Mouse (Mus musculus) embryonic stem cell, embryonic (primary cell): Measurements from ENCODE around the gene Fam219b.

Experiments
- CTCF ChIA-PET, 4 experiments: fragments of 300-600 bp in 2 of 4; fragments of 350-600 bp in 2 of 4; sonication (Branson Sonifier 250); formaldehyde crosslinking; loops; one replicate each; lab custom pipeline; 2022; ENCODE audit warnings: inconsistent platforms in 2 of 4; lab: Charles Lee
- POLR2A ChIA-PET, 4 experiments: fragments of 300-600 bp in 2 of 4; fragments of 350-600 bp in 2 of 4; sonication (Branson Sonifier 250); formaldehyde crosslinking; loops; one replicate each; lab custom pipeline; 2022; ENCODE audit warnings: antibody characterized with exemption in 4 of 4, inconsistent platforms in 1 of 4; lab: Charles Lee

The Fam219b gene

GRCm38 (mm10) chr9:57537044-57537727 lies at the start of gene Fam219b:
Gene Fam219b, plus strand, starts transcription at chr9:57537528.
- ChIA-PET POLR2A (interaction anchor here (0.6 to 5.5 kb wide), 31 partner anchors 9 to 563 kb away, joined by 3 to 24 read pairs (median 4); partner anchors contain the start of genes Cox5a (in 3 of the 4), Mpi (in 2 of the 4), Rpp25 (in 2 of the 4) and Scamp2 (in 1 of the 4)), CTCF (interaction anchor here in 2 of 4 experiments (0.5 to 1.2 kb wide), 9 partner anchors 12 to 461 kb away, joined by 3 to 8 read pairs (median 4); partner anchors contain the start of gene Csk (in 1 of the 2))

- CTCF ChIA-PET, result no interaction called here
- POLR2A ChIA-PET, result interaction anchor here in 3 of 4 experiments (0.8 to 3.9 kb wide), 10 partner anchors 12 to 168 kb away, joined by 3 to 26 read pairs (median 4); partner anchors contain the start of genes Rpp25 (in 3 of the 3) and Cox5a (in 1 of the 3)
Measured at GRCm38 (mm10) chr9:57487807-57488206, 49.5 kb upstream of the Fam219b start.

- ChIA-PET POLR2A (interaction anchor here in 1 of 4 experiments (3.7 kb wide), 1 partner anchor 28 kb away, joined by 14 read pairs; the partner anchor contains the start of gene Cox5a), CTCF (interaction anchor here in 1 of 4 experiments (1.2 kb wide), 1 partner anchor 24 kb away, joined by 3 read pairs; no protein-coding TSS in a partner anchor)
Measured at GRCm38 (mm10) chr9:57493532-57493931, 43.8 kb upstream of the Fam219b start.

GRCm38 (mm10) chr9:57494970-57495369 lies 42.4 kb upstream of the Fam219b start:
- POLR2A ChIA-PET, result interaction anchor here in 3 of 4 experiments (0.7 to 3.9 kb wide), 11 partner anchors 9 to 27 kb away, joined by 3 to 46 read pairs (median 7); partner anchors contain the start of genes Rpp25 (in 3 of the 3), Cox5a (in 1 of the 3) and Scamp5 (in 1 of the 3)
- CTCF ChIA-PET, result interaction anchor here in 3 of 4 experiments (0.6 to 1.9 kb wide), 3 partner anchors 10 to 90 kb away, joined by 3 to 9 read pairs (median 4); no protein-coding TSS in a partner anchor

GRCm38 (mm10) chr9:57497236-57497635 lies 40.1 kb upstream of the Fam219b start:
- ChIA-PET CTCF (interaction anchor here in 3 of 4 experiments (1.3 to 1.9 kb wide), 5 partner anchors 11 to 20 kb away, joined by 3 to 7 read pairs (median 6); no protein-coding TSS in a partner anchor), POLR2A (interaction anchor here in 3 of 4 experiments (0.7 to 11.7 kb wide), 16 partner anchors 7 to 56 kb away, joined by 3 to 203 read pairs (median 4); partner anchors contain the start of genes Cox5a (in 2 of the 3) and Rpp25 (in 1 of the 3))

- POLR2A ChIA-PET, result interaction anchor here (0.6 to 11.7 kb wide), 14 partner anchors 12 to 464 kb away, joined by 3 to 203 read pairs (median 6); partner anchors contain the start of gene Cox5a (in 2 of the 4)
- CTCF ChIA-PET, result interaction anchor here (0.6 to 1.8 kb wide), 8 partner anchors 13 to 68 kb away, joined by 3 to 7 read pairs (median 4); no protein-coding TSS in a partner anchor
Measured at GRCm38 (mm10) chr9:57498536-57498935, 38.8 kb upstream of the Fam219b start.

GRCm38 (mm10) chr9:57501452-57501851 lies 35.9 kb upstream of the Fam219b start:
- POLR2A ChIA-PET, result interaction anchor here (0.5 to 11.7 kb wide), 32 partner anchors 9 to 428 kb away, joined by 3 to 203 read pairs (median 6); partner anchors contain the start of genes Cox5a (in 4 of the 4), Ppcdc (in 2 of the 4), Scamp5 (in 2 of the 4) and Mpi (in 1 of the 4)
- CTCF ChIA-PET, result interaction anchor here in 2 of 4 experiments (0.7 to 2.9 kb wide), 4 partner anchors 16 to 51 kb away, joined by 3 to 24 read pairs (median 10); partner anchors contain the start of gene Scamp5 (in 1 of the 2)

GRCm38 (mm10) chr9:57501861-57502260 lies 35.5 kb upstream of the Fam219b start:
- ChIA-PET POLR2A (interaction anchor here (0.8 to 11.7 kb wide), 32 partner anchors 9 to 429 kb away, joined by 3 to 203 read pairs (median 7); partner anchors contain the start of genes Cox5a (in 4 of the 4), Ppcdc (in 2 of the 4), Scamp5 (in 2 of the 4) and Mpi (in 1 of the 4)), CTCF (interaction anchor here in 3 of 4 experiments (0.6 to 2.9 kb wide), 9 partner anchors 9 to 240 kb away, joined by 3 to 24 read pairs (median 4); partner anchors contain the start of genes 1700017B05Rik (in 1 of the 3) and Scamp5 (in 1 of the 3))

GRCm38 (mm10) chr9:57502911-57503621 lies 34.3 kb upstream of the Fam219b start:
- ChIA-PET CTCF (interaction anchor here (0.5 to 3.3 kb wide), 22 partner anchors 7 to 576 kb away, joined by 3 to 24 read pairs (median 4); partner anchors contain the start of genes Cox5a (in 2 of the 4), Csk (in 1 of the 4) and Snx33 (in 1 of the 4)), POLR2A (interaction anchor here (0.6 to 11.7 kb wide), 141 partner anchors 7 to 1343 kb away, joined by 3 to 203 read pairs (median 5); partner anchors contain the start of genes Cox5a (in 4 of the 4), Scamp5 (in 4 of the 4), Ppcdc (in 3 of the 4) and Csk (in 2 of the 4))

GRCm38 (mm10) chr9:57503622-57504380 lies 33.5 kb upstream of the Fam219b start, which contains the start of gene Rpp25:
Gene Rpp25, plus strand, starts transcription at chr9:57504026.
- ChIA-PET CTCF (interaction anchor here (0.5 to 3.3 kb wide), 17 partner anchors 11 to 577 kb away, joined by 3 to 24 read pairs (median 5); partner anchors contain the start of genes Cox5a (in 2 of the 4), Csk (in 1 of the 4) and Snx33 (in 1 of the 4)), POLR2A (interaction anchor here (0.5 to 11.7 kb wide), 140 partner anchors 8 to 1344 kb away, joined by 3 to 203 read pairs (median 5); partner anchors contain the start of genes Cox5a (in 4 of the 4), Scamp5 (in 4 of the 4), Ppcdc (in 3 of the 4) and Csk (in 2 of the 4))

- ChIA-PET CTCF (interaction anchor here (0.9 to 3.3 kb wide), 13 partner anchors 13 to 576 kb away, joined by 3 to 32 read pairs (median 8); partner anchors contain the start of genes Cox5a (in 2 of the 4) and Snx33 (in 1 of the 4)), POLR2A (interaction anchor here (0.5 to 11.7 kb wide), 93 partner anchors 9 to 1078 kb away, joined by 3 to 203 read pairs (median 6); partner anchors contain the start of genes Cox5a (in 4 of the 4), Scamp5 (in 4 of the 4), Mpi (in 2 of the 4) and Ppcdc (in 2 of the 4))
Measured at GRCm38 (mm10) chr9:57504381-57504700, 33.0 kb upstream of the Fam219b start.

GRCm38 (mm10) chr9:57504891-57505290 lies 32.4 kb upstream of the Fam219b start:
- CTCF ChIA-PET, result interaction anchor here (0.6 to 3.3 kb wide), 9 partner anchors 10 to 46 kb away, joined by 3 to 32 read pairs (median 8); no protein-coding TSS in a partner anchor
- POLR2A ChIA-PET, result interaction anchor here (0.7 to 11.7 kb wide), 36 partner anchors 9 to 1077 kb away, joined by 3 to 203 read pairs (median 8); partner anchors contain the start of genes Cox5a (in 3 of the 4), Ppcdc (in 2 of the 4), 1700017B05Rik (in 1 of the 4) and Csk (in 1 of the 4)

- POLR2A ChIA-PET, result interaction anchor here (0.6 to 11.7 kb wide), 53 partner anchors 9 to 1076 kb away, joined by 3 to 203 read pairs (median 5); partner anchors contain the start of genes Cox5a (in 3 of the 4), Ppcdc (in 2 of the 4), Scamp5 (in 2 of the 4) and 1700017B05Rik (in 1 of the 4)
- CTCF ChIA-PET, result interaction anchor here (0.5 to 3.3 kb wide), 13 partner anchors 9 to 46 kb away, joined by 3 to 32 read pairs (median 7); no protein-coding TSS in a partner anchor
Measured at GRCm38 (mm10) chr9:57505700-57506099, 31.6 kb upstream of the Fam219b start.

GRCm38 (mm10) chr9:57510577-57510976 lies 26.8 kb upstream of the Fam219b start:
- ChIA-PET POLR2A (interaction anchor here (0.6 to 10.5 kb wide), 55 partner anchors 8 to 1694 kb away, joined by 3 to 203 read pairs (median 4); partner anchors contain the start of genes Cox5a (in 4 of the 4), Scamp5 (in 3 of the 4), Ppcdc (in 2 of the 4) and Csk (in 1 of the 4)), CTCF (interaction anchor here (0.6 to 2.0 kb wide), 13 partner anchors 8 to 471 kb away, joined by 3 to 16 read pairs (median 3); partner anchors contain the start of genes Cox5a (in 1 of the 4), Csk (in 1 of the 4) and Fam219b (in 1 of the 4))

GRCm38 (mm10) chr9:57517113-57517512 lies 20.2 kb upstream of the Fam219b start:
- CTCF ChIA-PET, result interaction anchor here (0.6 to 5.2 kb wide), 67 partner anchors 9 to 1811 kb away, joined by 3 to 80 read pairs (median 4); partner anchors contain the start of genes Rpp25 (in 2 of the 4), 1700017B05Rik (in 1 of the 4), Csk (in 1 of the 4) and Man2c1 (in 1 of the 4)
- POLR2A ChIA-PET, result interaction anchor here (0.6 to 10.5 kb wide), 45 partner anchors 9 to 566 kb away, joined by 3 to 203 read pairs (median 5); partner anchors contain the start of genes Rpp25 (in 4 of the 4), 1700017B05Rik (in 1 of the 4), Csk (in 1 of the 4) and Ppcdc (in 1 of the 4)
